Mouse (Mus musculus) olfactory bulb, adult 2 months (tissue): Measurements from ENCODE around the gene Wdr38. TPM values are rescaled to one million over a fixed set of nuclear protein-coding genes. Genes with fewer than 3 reads are reported as not detected.

Source experiments
- H3K27ac ChIP-seq: fragments of 200-500 bp; 2 replicates; pipeline ENCODE4 v1.5.1; 2012; ENCODE audit warnings: low read depth, low read length; ENCODE audit not compliant: insufficient read depth
- H3K4me1 ChIP-seq: fragments of 200-500 bp; 2 replicates; pipeline ENCODE4 v1.6.1; 2012; ENCODE audit warnings: low read length; ENCODE audit not compliant: control insufficient read depth, insufficient read depth
- H3K4me3 ChIP-seq: fragments of 200-500 bp; 2 replicates; pipeline ENCODE4 v1.5.1; 2012; ENCODE audit warnings: mild to moderate bottlenecking, low read depth, low read length, moderate library complexity; ENCODE audit not compliant: insufficient read depth
- CTCF ChIP-seq: fragments of 200-500 bp; IDR thresholded peaks from 2 replicates; pipeline ENCODE4 v1.5.1; 2012; ENCODE audit warnings: low read depth, mild to moderate bottlenecking, low read length, moderate library complexity; ENCODE audit not compliant: insufficient read depth
- POLR2A ChIP-seq: fragments of 200-500 bp; IDR thresholded peaks from 2 replicates; pipeline ENCODE4 v1.6.1; 2012; ENCODE audit warnings: mild to moderate bottlenecking, low read depth, low read length, moderate library complexity; ENCODE audit not compliant: insufficient read depth
- WGBS: fragments of 180-500 bp; shearing (Covaris S2); methylation state at CpG from one replicate; pipeline ENCODE4 v1.1.7; 2018; 5-methylcytosine and 5-hydroxymethylcytosine counted together
- polyA plus RNA-seq: library from polyadenylated mRNA; stranded (reverse); fragments of >200 nt; gene quantifications from 2 replicates; pipeline ENCODE4 v1.2.4, GENCODE M21; 2012; ENCODE audit warnings: low replicate concordance; ENCODE audit not compliant: missing spikeins, insufficient read depth, insufficient read length

Gene Wdr38
- polyA plus RNA-seq, 1 experiment, result not detected

DNA sequence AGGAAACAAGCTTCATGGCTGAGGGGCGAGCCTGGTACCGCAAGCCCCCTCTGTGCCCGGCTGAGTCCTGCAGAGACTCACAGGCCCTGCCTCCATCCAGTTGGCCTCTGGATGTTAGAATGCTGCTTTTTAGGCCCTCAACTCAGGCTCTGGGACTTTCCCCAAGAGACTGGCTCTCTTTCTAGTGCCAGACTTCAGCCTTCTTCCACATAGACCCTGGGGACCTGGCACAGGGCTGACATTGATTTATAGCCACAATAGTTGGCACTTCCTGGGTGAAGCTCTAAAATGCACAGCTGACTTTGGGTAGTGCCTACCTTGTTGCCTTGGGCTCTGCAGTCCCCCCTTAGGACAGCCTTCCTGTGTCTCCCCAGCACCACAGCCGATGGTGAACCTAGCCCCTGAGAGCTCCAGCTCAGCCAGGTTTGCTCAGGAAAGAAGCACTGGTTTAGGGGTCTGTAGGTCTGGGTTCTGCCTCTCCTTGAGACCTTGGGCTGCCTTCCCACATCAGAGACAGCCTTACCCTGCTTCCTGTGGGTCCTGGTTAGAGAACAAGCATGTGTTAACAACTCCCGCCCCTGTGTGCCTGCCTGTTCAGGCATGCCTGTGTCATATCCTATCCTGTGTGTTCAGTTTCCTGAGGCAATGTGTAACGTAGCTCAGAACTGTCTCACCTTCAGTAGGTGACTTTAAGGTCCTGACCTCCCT, 9.3 kb upstream of the Wdr38 start:
- WGBS, result 87% methylated on average over 6 of the region's 6 CpGs
- Histone ChIP-seq H3K4me3 (no peak overlapping the region), H3K4me1 (no peaks in the 10 kb centered on the region; the same call in 1 of the 2 replicates), H3K27ac (no peak overlapping the region)
- TF ChIP-seq POLR2A (no peak), CTCF (no peak)

DNA sequence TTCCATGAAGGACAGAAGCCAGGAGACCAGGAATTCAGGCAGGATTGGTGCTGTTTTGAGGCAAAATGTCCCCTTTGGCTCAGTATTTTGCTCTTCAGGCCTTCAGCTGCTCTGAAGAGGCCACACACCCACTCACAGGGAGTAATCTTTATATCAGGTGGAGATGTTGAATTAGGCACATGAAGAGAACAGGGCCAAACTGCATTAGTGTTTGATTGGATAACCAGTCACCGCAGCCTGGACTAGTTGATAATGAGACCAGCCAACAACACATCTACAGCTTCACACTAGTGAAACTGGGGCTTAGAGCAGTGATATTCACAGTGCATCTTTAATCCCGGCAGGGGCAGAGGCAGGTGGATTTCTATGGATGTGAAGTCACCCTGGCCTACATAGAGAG, 8.3 kb upstream of the Wdr38 start:
- TF ChIP-seq POLR2A, result no peak
- no peak for TF ChIP-seq CTCF
- Histone ChIP-seq H3K4me3 (no peak overlapping the region), H3K4me1 (no peaks in the 10 kb centered on the region; the same call in 1 of the 2 replicates), H3K27ac (no peak overlapping the region)
- 94% methylated on average over 2 of the region's 2 CpGs for WGBS

- Histone ChIP-seq H3K4me1 (no peaks in the 10 kb centered on the region), H3K4me3 (no peak overlapping the region), H3K27ac (no peak overlapping the region)
- TF ChIP-seq POLR2A (no peak), CTCF (no peak)
- WGBS, result 82% methylated on average over 4 of the region's 4 CpGs
Measured at GRCm38 (mm10) chr2:38992004-38992403, 5.3 kb upstream of the Wdr38 start.

DNA sequence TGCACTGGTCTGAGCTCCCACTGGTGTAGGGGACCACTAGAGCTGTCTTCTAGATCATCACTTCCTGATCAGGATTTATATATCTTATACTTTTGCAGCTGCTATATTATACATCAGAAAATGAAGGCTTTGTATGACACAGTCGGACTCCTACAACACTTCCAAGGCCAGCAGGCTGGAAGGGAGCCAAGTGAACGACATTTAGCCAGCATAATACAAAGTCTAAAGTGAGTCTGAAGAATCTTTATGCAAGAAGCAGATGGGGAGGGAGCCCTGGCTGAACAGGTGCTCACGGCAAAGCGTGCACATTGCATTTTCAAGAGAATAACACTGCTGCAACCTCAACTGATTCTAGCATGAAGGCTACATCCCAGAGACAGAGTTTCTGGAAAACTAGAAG, 4.8 kb upstream of the Wdr38 start:
- no peak overlapping the region for H3K27ac ChIP-seq
- no peak for TF ChIP-seq CTCF
- no peak for TF ChIP-seq POLR2A
- H3K4me1 ChIP-seq, result no peaks in the 10 kb centered on the region
- WGBS, result 39% methylated on average over 4 of the region's 4 CpGs
- H3K4me3 ChIP-seq, result no peak overlapping the region

GRCm38 (mm10) chr2:38999381-38999780, 2.1 kb downstream of the Wdr38 start:
- WGBS, result 60% methylated on average over 4 of the region's 4 CpGs
- TF ChIP-seq CTCF, result no peak
- TF ChIP-seq POLR2A, result no peak

GRCm38 (mm10) chr2:38999910-39000586, 2.8 kb downstream of the Wdr38 start:
- Histone ChIP-seq H3K4me3 (no peak overlapping the region), H3K4me1 (peaks cover 15% of the 10 kb centered on the region), H3K27ac (no peak overlapping the region)
- 68% methylated on average over 8 of the region's 8 CpGs for WGBS
- TF ChIP-seq CTCF (no peak), POLR2A (no peak)

More at GRCm38 (mm10) chr2:38999381-38999780, 2.1 kb downstream of the Wdr38 start:
- Histone ChIP-seq H3K4me1 (peaks cover 15% of the 10 kb centered on the region), H3K4me3 (no peak overlapping the region), H3K27ac (no peak overlapping the region)

- peaks cover 15% of the 10 kb centered on the region for H3K4me1 ChIP-seq
- WGBS, result 81% methylated on average over 4 of the region's 4 CpGs
- H3K27ac ChIP-seq, result no peak overlapping the region
- H3K4me3 ChIP-seq, result no peak overlapping the region
- TF ChIP-seq POLR2A, result no peak
Measured at GRCm38 (mm10) chr2:39000587-39000919, 3.3 kb downstream of the Wdr38 start.

DNA sequence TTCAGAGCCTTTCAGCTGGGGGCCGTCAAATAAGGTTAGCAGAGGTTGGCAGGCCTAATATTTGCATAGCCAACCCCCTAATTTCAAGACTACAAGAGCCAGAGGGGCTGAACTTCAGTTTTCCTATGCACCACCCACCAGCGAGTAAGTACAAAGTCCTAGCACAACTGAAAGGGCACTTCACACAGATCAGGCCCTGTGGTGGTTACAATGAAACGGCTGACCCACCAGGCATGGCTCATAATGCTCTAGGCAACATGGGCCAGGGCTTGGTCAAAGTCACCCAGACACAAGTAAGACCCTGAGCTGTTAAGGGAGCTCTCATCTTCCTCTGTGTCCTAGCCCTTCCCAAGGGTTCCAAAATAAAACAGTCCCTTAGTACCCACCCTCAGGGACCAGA, 4.6 kb downstream of the Wdr38 start:
- Histone ChIP-seq H3K27ac (no peak overlapping the region), H3K4me3 (no peak overlapping the region), H3K4me1 (peaks cover 15% of the 10 kb centered on the region)
- TF ChIP-seq POLR2A (no peak), CTCF (no peak)
- 54% methylated on average over 3 of the region's 3 CpGs for WGBS

- no peak overlapping the region for H3K27ac ChIP-seq
- no peak for TF ChIP-seq CTCF
- TF ChIP-seq POLR2A, result no peak
- WGBS, result 37% methylated on average over 8 of the region's 8 CpGs
- no peak overlapping the region for H3K4me3 ChIP-seq
- H3K4me1 ChIP-seq, result peaks cover 11% of the 10 kb centered on the region
Measured at GRCm38 (mm10) chr2:39003106-39003505, 5.8 kb downstream of the Wdr38 start.

- Histone ChIP-seq H3K4me1 (peaks cover 9% of the 10 kb centered on the region), H3K27ac (no peak overlapping the region), H3K4me3 (no peak overlapping the region)
- TF ChIP-seq POLR2A (no peak), CTCF (no peak)
- WGBS, result 70% methylated on average over 5 of the region's 5 CpGs
Measured at GRCm38 (mm10) chr2:39003512-39003911, 6.2 kb downstream of the Wdr38 start.
